Mouse (Mus musculus) G1E (cell line): ENCODE measurements around the gene Rab3il1.

Source experiments
- CTCF ChIP-seq: IDR thresholded peaks from 2 replicates; pipeline ENCODE4 v1.5.1; 2012; ENCODE audit warnings: low read depth, low read length, inconsistent platforms, mixed read lengths
- GATA1 ChIP-seq: IDR thresholded peaks from 2 replicates; pipeline ENCODE4 v1.6.1; 2012; ENCODE audit warnings: borderline replicate concordance, low read length, inconsistent platforms, mixed read lengths
- TAL1 ChIP-seq: conservative IDR thresholded peaks from 2 replicates; pipeline ENCODE4 v1.6.1; 2012; ENCODE audit warnings: low read depth, low read length, inconsistent platforms, mixed read lengths

- no peak for TF ChIP-seq TAL1
- no peak for TF ChIP-seq CTCF
- no peak for TF ChIP-seq GATA1
Measured at GRCm38 (mm10) chr19:9979156-9979555, 22.3 kb upstream of the Rab3il1 start.
